Mouse (Mus musculus) spleen, adult 12 weeks (tissue): ENCODE measurements around the gene Myod1.

ENCODE experiments used
- DNase-seq: peaks from one replicate; pipeline ENCODE4 v3.0.0; 2022; ENCODE audit warnings: low spot score

The Myod1 gene

GRCm38 (mm10) chr7:46417467-46417866, 41.2 kb downstream of the Myod1 start:
- DNase-seq, result no peak

GRCm38 (mm10) chr7:46418102-46418622, 41.9 kb downstream of the Myod1 start:
- no peak for DNase-seq

- no peak for DNase-seq
These were observed 45.3 kb downstream of the Myod1 start for GRCm38 (mm10) chr7:46421535-46421934.

GRCm38 (mm10) chr7:46422052-46422763, 45.9 kb downstream of the Myod1 start:
- no peak for DNase-seq

- DNase-seq, result peak; percentile 52
These were observed 46.6 kb downstream of the Myod1 start for GRCm38 (mm10) chr7:46422764-46423412.

- DNase-seq, result no peak
These were observed 47.7 kb downstream of the Myod1 start for GRCm38 (mm10) chr7:46423951-46424350.

GRCm38 (mm10) chr7:46425012-46425411, 48.7 kb downstream of the Myod1 start:
- DNase-seq, result no peak
